Mouse (Mus musculus): ENCODE data around the gene Hnrnpu. TPM values are rescaled to one million over a fixed set of nuclear protein-coding genes. Genes with fewer than 3 reads are reported as not detected.
"Not testable (repeated sequence)": the region's sequence is repeated elsewhere in the genome, so short reads cannot be mapped to it uniquely, and the experiment has no call there.

Hnrnpu gene
- polyA plus RNA-seq, 1 experiment from 2014 or later: 131 TPM

DNA sequence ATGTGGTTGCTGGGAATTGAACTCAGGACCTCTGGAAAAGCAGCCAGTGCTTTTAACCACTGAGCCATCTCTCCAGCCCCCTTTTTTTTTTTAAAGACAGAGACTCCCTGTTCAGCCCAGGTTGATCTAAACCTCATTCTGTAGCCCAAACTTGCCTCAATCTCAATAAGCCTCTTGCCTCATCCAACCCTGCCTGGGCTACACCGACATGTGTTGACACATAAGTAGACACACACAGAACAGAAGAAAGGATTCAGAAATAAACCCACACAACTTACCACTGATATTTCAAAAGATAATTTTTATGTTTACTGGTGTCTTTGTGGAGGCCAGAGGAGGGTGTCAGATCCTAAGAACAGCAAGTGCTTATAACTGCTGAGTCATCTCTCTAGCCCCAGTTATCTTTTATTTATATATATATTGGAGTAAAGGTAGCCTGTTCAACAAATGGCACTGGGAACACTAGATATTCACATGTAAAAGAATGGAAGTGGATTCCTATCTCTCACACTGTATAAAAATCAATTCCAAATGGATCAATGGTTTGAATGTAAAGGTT lies 24.5 kb downstream of the Hnrnpu start:
- Histone ChIP-seq H3K4me2 (replicated peaks; ENCODE audit: low read depth) (no peak overlapping the region), H3K27ac (ENCODE audit: low read depth, low read length) (no peak overlapping the region)

DNA sequence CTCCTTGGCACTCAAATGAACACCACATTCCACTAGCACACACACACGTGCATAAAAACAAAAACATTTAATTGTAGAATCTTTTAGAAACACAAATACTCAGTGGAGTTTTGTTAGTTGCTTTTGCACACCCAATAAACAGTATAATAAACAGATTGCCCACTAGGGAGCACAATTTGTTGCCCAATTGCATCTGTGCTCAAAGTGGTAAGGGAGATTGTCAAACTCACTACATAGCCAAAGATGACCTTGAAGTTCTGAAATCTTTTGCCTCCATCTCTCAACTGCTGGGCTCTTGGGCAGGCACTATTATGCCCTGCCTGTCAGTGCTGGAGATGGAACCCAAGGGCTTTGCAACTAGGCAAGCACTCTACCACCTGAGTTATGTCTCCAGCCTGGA lies 27.5 kb downstream of the Hnrnpu start:
- Histone ChIP-seq H3K36me3 (ENCODE audit: control insufficient read depth, insufficient read depth) (no peaks in the 10 kb centered on the region), H3K4me3 (ENCODE audit: low read depth, low read length) (no peak overlapping the region), H3K27me3 (replicated peaks; ENCODE audit: control insufficient read depth, insufficient read depth, low read length) (no peaks in the 10 kb centered on the region), H3K9ac (ENCODE audit: low read depth, low read length) (no peak overlapping the region), H3K4me1 (replicated peaks; ENCODE audit: control insufficient read depth, insufficient read depth, low read length) (no peaks in the 10 kb centered on the region), H3K9me3 (ENCODE audit: control insufficient read depth) (no peaks in the 10 kb centered on the region), H3K27ac (ENCODE audit: low read depth, low read length) (no peak overlapping the region), H3K4me2 (replicated peaks; ENCODE audit: low read depth) (no peak overlapping the region)
- no peak for ATAC-seq
- WGBS: 79% methylated on average over 1 of the region's 1 CpGs
- TF ChIP-seq CTCF (IDR thresholded peaks at IDR 0.05; ENCODE audit: low read depth): peak; percentile 17; the same call in 1 of the 2 replicates

More for the DNA sequence above, 24.5 kb downstream of the Hnrnpu start:
- Histone ChIP-seq H3K27me3 (replicated peaks; ENCODE audit: control insufficient read depth, insufficient read depth, low read length) (no peaks in the 10 kb centered on the region), H3K36me3 (ENCODE audit: control insufficient read depth, insufficient read depth) (no peaks in the 10 kb centered on the region), H3K9me3 (ENCODE audit: control insufficient read depth) (no peaks in the 10 kb centered on the region), H3K4me1 (replicated peaks; ENCODE audit: control insufficient read depth, insufficient read depth, low read length) (no peaks in the 10 kb centered on the region), H3K4me3 (ENCODE audit: low read depth, low read length) (no peak overlapping the region), H3K9ac (ENCODE audit: low read depth, low read length) (no peak overlapping the region)
- no peak for ATAC-seq
- WGBS: 86% methylated on average over 1 of the region's 1 CpGs
- TF ChIP-seq CTCF (IDR thresholded peaks at IDR 0.05; ENCODE audit: low read depth): no peak

DNA sequence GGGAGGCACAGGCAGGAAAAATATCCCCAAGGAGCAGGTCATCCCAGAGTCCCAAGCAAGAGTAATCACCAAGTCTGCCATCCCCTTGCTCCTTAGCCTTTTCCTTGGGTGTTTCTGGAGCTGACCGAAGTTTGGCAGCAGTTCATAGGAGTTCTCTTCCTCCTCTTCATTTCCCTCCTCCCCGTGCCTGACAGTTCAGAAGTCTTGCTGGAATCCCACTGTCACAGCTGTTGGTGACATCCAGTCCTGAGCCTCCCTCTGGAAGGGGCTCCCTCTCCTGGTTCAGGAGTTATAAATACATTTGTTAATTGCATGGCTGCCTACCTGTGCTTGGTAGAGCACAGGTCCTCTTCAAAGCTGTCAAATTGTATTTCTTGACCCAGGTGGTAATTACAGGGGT lies 28.1 kb downstream of the Hnrnpu start:
- no peak for ATAC-seq
- Histone ChIP-seq H3K4me2 (replicated peaks; ENCODE audit: low read depth) (no peak overlapping the region), H3K4me1 (replicated peaks; ENCODE audit: control insufficient read depth, insufficient read depth, low read length) (no peaks in the 10 kb centered on the region), H3K27me3 (replicated peaks; ENCODE audit: control insufficient read depth, insufficient read depth, low read length) (no peaks in the 10 kb centered on the region), H3K36me3 (ENCODE audit: control insufficient read depth, insufficient read depth) (no peaks in the 10 kb centered on the region), H3K9ac (ENCODE audit: low read depth, low read length) (no peak overlapping the region), H3K27ac (ENCODE audit: low read depth, low read length) (no peak overlapping the region), H3K9me3 (ENCODE audit: control insufficient read depth) (no peaks in the 10 kb centered on the region), H3K4me3 (ENCODE audit: low read depth, low read length) (no peak overlapping the region)
- 0 out of 2 replicates have a peak, but pooled peaks have one; percentile 8 for TF ChIP-seq CTCF (IDR thresholded peaks at IDR 0.05; ENCODE audit: low read depth)
- 57% methylated on average over 2 of the region's 2 CpGs for WGBS

DNA sequence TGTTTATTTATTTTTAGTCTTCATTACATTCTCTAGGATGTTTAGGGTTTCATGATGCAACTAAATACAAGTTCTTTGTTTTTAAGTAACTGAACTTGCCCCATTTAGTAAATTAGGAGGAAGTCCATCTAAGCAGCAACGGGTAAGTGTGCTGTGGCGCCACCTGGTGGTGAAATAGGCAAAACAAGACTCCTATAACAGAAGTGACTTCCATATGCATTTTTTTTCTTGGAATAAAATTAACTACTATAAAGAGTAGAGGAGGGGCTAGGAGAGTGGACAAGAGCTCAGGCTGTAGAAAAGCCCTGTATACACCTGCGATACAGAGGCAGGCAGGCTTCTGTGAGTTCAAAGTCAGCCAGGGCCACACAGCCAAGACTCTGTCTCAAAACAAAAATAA lies 34.2 kb downstream of the Hnrnpu start:
- Histone ChIP-seq H3K36me3 (ENCODE audit: control insufficient read depth, insufficient read depth) (no peaks in the 10 kb centered on the region), H3K9ac (ENCODE audit: low read depth, low read length) (no peak overlapping the region), H3K4me3 (ENCODE audit: low read depth, low read length) (no peak overlapping the region), H3K27ac (ENCODE audit: low read depth, low read length) (no peak overlapping the region), H3K9me3 (ENCODE audit: control insufficient read depth) (no peaks in the 10 kb centered on the region), H3K4me2 (replicated peaks; ENCODE audit: low read depth) (no peak overlapping the region), H3K27me3 (replicated peaks; ENCODE audit: control insufficient read depth, insufficient read depth, low read length) (no peaks in the 10 kb centered on the region), H3K4me1 (replicated peaks; ENCODE audit: control insufficient read depth, insufficient read depth, low read length) (no peaks in the 10 kb centered on the region)
- ATAC-seq: no peak
- 25% methylated on average over 3 of the region's 3 CpGs for WGBS
- peak; percentile 88 for TF ChIP-seq CTCF (IDR thresholded peaks at IDR 0.05; ENCODE audit: low read depth)

DNA sequence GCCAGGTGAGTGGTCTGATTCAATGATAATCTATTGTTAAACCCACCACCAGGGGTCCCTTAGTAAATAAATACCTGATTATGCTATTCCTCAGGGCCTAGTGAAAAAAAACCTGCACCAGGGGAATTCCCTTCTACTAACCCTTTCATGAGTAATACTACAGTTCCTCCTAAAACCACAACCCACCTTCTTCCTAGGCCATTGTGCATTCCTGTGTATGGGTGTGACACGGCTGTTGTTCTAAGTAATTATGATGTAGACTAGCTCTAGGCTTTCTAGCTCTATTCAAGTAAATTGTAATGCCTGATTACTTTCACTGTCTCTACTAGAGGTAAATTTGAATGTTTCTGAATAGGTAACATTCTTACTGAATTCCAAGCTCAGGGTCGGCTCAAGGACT lies 36.3 kb downstream of the Hnrnpu start:
- H3K27ac ChIP-seq (ENCODE audit: low read depth, low read length); H3K27me3 ChIP-seq (replicated peaks; ENCODE audit: control insufficient read depth, insufficient read depth, low read length); H3K4me3 ChIP-seq (ENCODE audit: low read depth, low read length); H3K4me2 ChIP-seq (replicated peaks; ENCODE audit: low read depth); ATAC-seq; H3K9me3 ChIP-seq (ENCODE audit: control insufficient read depth); H3K36me3 ChIP-seq (ENCODE audit: control insufficient read depth, insufficient read depth); H3K9ac ChIP-seq (ENCODE audit: low read depth, low read length); H3K4me1 ChIP-seq (replicated peaks; ENCODE audit: control insufficient read depth, insufficient read depth, low read length): not testable (repeated sequence)
- 91% methylated on average over 2 of the region's 2 CpGs for WGBS

DNA sequence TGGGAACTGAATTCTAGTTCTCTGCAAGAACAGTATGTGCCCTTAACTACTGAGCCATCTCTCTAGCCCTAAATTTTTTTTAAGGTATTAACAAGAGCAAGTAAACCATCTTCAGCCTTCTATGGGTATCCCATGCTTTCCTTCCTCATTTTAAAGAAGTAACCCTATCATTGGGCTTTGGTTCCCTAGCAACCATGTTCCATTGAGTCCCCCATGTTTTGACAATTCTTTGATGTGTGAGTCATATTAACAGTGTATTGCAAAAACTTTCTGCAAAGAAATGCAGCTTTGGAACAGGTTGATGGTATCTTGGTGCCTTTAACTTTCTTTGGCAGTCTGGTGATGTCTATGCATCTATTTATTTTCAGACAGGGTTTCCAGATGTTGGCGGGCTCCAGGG lies 43.5 kb downstream of the Hnrnpu start:
- WGBS: 97% methylated on average over 1 of the region's 1 CpGs
- Histone ChIP-seq H3K4me1 (replicated peaks; ENCODE audit: control insufficient read depth, insufficient read depth, low read length) (no peaks in the 10 kb centered on the region), H3K4me3 (ENCODE audit: low read depth, low read length) (no peak overlapping the region), H3K27me3 (replicated peaks; ENCODE audit: control insufficient read depth, insufficient read depth, low read length) (no peaks in the 10 kb centered on the region), H3K9me3 (ENCODE audit: control insufficient read depth) (no peaks in the 10 kb centered on the region), H3K36me3 (ENCODE audit: control insufficient read depth, insufficient read depth) (no peaks in the 10 kb centered on the region), H3K4me2 (replicated peaks; ENCODE audit: low read depth) (no peak overlapping the region), H3K27ac (ENCODE audit: low read depth, low read length) (no peak overlapping the region), H3K9ac (ENCODE audit: low read depth, low read length) (no peak overlapping the region)
- ATAC-seq: no peak
- no peak for TF ChIP-seq CTCF (IDR thresholded peaks at IDR 0.05; ENCODE audit: low read depth)

DNA sequence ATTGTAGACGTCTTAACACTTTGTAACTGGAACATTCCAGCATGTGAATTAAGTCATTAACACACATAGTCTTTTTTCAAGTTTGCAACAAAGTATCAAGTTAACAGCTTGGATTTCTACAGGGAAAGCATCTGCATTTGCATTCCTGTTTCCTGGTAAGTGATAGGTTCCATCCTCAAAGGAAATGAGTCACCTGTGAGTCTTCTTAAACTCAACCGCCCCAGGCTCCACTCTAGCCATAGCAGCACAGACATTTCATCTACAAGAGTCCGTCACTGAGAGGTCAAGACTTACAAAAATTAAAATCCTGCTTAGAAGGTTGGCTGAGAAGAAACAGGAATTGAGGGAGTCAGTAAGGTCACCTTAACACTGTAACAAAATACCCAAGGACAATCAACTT lies 45.9 kb downstream of the Hnrnpu start:
- H3K9ac ChIP-seq (ENCODE audit: low read depth, low read length): no peak overlapping the region
- TF ChIP-seq CTCF (IDR thresholded peaks at IDR 0.05; ENCODE audit: low read depth): no peak
- no peaks in the 10 kb centered on the region for H3K9me3 ChIP-seq (ENCODE audit: control insufficient read depth)
- no peaks in the 10 kb centered on the region for H3K27me3 ChIP-seq (replicated peaks; ENCODE audit: control insufficient read depth, insufficient read depth, low read length)
- ATAC-seq: no peak
- H3K4me1 ChIP-seq (replicated peaks; ENCODE audit: control insufficient read depth, insufficient read depth, low read length): no peaks in the 10 kb centered on the region
- WGBS: 85% methylated on average over 3 of the region's 3 CpGs
- H3K36me3 ChIP-seq (ENCODE audit: control insufficient read depth, insufficient read depth): no peaks in the 10 kb centered on the region
- no peak overlapping the region for H3K4me2 ChIP-seq (replicated peaks; ENCODE audit: low read depth)
- H3K27ac ChIP-seq (ENCODE audit: low read depth, low read length): no peak overlapping the region
- no peak overlapping the region for H3K4me3 ChIP-seq (ENCODE audit: low read depth, low read length)

All from intestine, postnatal 0 days (tissue).